Mouse (Mus musculus): Measurements from ENCODE around the gene Vmn2r83. TPM values are rescaled to one million over a fixed set of nuclear protein-coding genes. Genes with fewer than 3 reads are reported as not detected.
"Not testable (repeated sequence)": the region's sequence is repeated elsewhere in the genome, so short reads cannot be mapped to it uniquely, and the experiment has no call there.

Gene Vmn2r83
- not detected for total RNA-seq (2021)
- long read RNA-seq, experiment 1, result 0 reads
- long read RNA-seq, experiment 2, result 0 reads

DNA sequence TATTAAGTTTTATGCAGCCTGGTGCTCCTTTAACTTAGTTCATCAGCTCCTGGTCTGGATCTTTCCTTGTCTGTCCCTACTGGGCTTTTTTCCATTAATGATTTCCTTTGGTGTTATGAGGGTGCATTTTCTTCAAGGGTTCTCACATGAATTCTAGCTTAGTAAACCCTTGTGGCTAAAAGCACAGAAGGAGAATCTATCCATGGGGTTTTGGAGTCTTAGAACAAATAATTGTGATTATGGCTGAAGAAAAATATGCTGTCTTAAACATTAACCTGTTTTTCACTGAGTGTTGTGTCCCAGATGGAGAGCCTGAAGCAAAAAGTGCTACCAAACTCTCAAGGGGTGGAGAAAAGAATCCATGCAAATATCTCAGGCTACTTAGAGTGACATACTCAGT lies at the start of gene Vmn2r83:
Gene Vmn2r83, plus strand, starts transcription at position 301 of the 400 bp plus-strand sequence.
- DNase-seq (ENCODE audit: extremely low spot score in 1 of 2, low spot score in 2 of 2), result no peak
- TF ChIP-seq CTCF (IDR thresholded peaks at IDR 0.05), result no peak
- Histone ChIP-seq H3K27ac (no peak within 1 kb of the TSS), H3K4me3 (no peak within 1 kb of the TSS)
- intact Hi-C loops (cut with DNase I), result no loop called here

DNA sequence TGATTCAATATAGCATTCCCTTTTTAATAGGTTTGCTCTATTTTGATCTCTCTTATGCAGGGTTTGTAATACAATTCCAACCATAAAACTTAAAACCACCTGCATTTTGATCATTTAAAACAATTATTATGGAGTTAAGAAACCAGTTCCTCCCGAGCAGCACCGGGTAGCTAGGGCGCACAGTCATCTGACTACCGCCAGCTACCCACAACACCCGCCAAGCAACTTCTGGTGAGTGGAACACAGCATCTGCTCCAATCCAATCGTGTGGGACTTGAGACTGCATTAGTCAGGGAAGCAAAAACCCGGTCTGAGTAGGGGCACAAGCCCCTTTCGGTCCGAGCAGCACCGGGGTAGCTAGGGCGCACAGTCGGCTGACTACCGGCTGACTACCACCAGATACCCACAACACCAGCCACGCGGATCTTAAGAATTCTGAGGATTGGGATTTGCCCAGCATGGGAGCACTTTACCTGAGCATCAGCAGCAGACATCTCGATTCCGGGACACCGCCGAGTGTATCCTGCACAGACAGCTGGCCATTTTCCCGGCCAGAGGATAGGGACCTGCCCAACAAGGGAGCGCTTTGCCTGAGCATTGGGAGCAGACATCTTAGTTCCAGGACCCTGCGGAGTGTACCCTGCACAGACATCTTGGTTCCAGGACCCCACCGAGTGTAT lies 33.2 kb upstream of the Vmn2r83 start:
- DNase-seq (ENCODE audit: extremely low spot score in 1 of 2, low spot score in 2 of 2); H3K27ac ChIP-seq; H3K4me3 ChIP-seq; intact Hi-C loops (cut with DNase I): not testable (repeated sequence)

DNA sequence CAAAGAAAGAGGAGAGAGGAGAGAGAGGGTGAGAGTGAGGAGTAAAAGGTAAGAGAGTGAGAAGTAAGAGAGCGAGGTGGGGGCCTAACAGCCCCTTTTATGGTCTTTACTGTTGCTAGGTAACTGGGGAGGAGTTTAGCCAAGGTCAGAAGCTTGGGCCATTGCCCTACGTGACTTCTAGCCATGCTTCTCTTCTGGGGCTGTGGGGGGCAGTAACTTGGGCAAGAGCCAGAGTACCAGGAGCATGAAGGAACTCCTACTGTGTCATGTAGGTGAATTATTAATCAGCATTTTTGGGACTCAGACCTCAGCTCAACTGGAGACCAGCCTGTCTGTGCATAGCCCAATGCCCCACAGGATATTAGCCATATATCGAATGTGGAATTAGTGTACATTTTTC lies 27.4 kb downstream of the Vmn2r83 start:
- H3K27ac ChIP-seq, result no peak overlapping the region
- no peak for DNase-seq (ENCODE audit: extremely low spot score in 1 of 2, low spot score in 2 of 2)
- intact Hi-C loops (cut with DNase I), result no loop called here
- TF ChIP-seq CTCF (IDR thresholded peaks at IDR 0.05), result no peak
- H3K4me3 ChIP-seq, result no peak overlapping the region

DNA sequence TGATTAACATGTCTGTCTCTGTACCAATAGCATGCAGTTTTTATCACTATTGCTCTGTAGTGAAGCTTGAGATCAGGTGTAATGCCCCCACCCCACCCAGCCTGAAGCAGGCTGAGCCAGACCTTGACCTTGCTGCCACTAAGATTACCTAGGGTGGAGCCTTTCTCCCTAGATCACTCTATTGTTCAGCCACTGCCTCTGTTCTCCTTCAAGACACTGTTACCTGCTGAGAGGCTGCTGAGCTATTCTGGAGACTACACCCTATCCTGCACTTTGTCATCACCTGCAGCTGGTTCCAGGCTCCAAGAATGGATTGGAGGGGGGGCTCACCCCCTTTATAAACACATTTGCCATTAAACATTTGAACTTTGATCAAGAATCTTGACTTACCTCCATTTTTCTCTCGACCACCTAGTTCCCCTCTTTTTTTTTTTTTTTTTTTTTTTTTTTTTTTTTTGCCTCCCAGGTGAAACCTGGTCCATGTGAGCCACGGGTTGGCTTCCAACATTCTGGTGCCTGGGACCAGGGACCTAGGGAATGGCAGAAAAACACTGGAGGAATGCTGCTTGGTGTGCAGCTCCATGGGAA lies 28.3 kb downstream of the Vmn2r83 start:
- no peak for TF ChIP-seq CTCF (IDR thresholded peaks at IDR 0.05)
- Histone ChIP-seq H3K4me3 (no peak overlapping the region), H3K27ac (no peak overlapping the region)
- no peak for DNase-seq (ENCODE audit: extremely low spot score in 1 of 2, low spot score in 2 of 2)
- intact Hi-C loops (cut with DNase I), result no loop called here

DNA sequence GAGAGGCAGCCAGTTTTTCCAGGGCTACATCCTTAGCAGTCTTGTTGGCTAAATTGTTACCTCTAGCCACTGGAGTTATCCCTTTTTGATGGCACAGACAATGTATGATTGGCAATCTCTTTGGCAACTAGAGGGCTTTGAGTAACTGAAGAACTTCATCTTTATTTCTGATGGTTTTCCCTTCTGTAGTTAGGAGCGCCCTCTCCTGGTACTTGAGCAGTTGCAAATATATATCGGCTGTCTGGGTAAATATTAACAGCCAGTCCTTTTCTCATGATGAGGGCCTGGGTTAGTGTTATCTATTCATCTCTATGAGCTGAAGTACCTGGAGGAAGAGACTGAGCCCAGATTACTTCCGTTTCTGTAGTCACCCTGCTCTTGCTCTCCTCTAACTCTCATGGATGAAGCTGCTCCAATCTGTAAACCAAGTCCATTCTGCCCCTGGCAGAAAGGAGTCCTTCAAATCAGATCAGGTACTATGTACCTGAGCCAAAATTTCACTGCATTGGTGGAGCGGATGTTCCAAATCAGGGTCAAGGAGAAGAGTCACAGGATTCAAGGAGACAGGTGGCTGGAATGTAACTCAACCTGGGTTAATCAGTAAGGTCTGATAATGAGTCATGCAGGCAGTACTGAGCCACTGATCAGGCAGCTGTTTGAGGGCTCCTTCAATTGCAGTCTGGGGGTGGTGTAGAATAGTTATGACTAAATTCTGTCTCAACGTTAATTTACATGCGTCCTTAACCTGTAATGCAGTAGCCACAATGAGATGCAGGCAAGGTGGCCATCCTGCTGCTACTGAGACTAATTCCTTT lies 34.5 kb downstream of the Vmn2r83 start:
- no peak for DNase-seq (ENCODE audit: extremely low spot score in 1 of 2, low spot score in 2 of 2)
- Histone ChIP-seq H3K27ac (no peak overlapping the region), H3K4me3 (no peak overlapping the region)
- peak; percentile 48 for TF ChIP-seq CTCF (IDR thresholded peaks at IDR 0.05)
- intact Hi-C loops (cut with DNase I), result no loop called here

DNA sequence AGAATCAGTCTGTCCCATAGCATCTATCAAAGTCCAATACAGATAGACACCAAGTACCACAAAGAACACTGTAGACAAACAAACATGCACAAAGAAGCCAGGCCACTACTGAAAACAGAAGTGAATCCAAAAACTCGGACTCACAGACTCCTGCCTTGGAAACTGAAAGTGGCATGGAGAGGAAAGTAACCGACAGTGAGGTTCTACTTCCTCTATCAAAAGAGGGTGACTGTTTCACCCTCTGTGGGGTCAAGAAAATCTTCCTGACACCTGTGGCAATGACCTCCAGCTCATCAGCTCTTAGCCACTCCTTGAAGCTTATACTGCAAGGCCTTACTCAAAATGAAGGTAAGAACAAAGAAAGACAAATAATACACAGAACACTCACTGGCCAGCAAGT lies 38.2 kb downstream of the Vmn2r83 start:
- intact Hi-C loops (cut with DNase I), result no loop called here
- H3K4me3 ChIP-seq, result no peak overlapping the region
- no peak for TF ChIP-seq CTCF (IDR thresholded peaks at IDR 0.05)
- no peak for DNase-seq (ENCODE audit: extremely low spot score in 1 of 2, low spot score in 2 of 2)
- no peak overlapping the region for H3K27ac ChIP-seq

DNA sequence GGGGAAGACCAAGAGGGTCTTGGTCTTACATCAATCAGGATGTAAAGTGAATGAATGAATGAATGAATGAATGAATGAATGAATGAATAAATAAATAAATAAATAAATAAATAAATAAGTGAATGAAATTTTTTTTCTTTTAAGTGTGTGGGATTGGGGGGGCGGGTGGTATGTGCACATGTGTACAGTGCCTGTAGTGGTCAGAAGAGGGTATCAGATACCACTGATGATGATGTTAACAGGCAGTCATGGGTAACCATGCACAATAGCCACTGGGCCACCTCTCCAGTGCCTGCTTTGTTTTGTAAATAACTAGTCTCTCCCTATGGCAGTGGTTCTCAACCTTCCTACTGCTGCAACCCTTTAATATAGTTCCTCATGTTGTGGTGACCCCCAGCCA lies 55.9 kb downstream of the Vmn2r83 start:
- Histone ChIP-seq H3K4me3 (no peak overlapping the region), H3K27ac (no peak overlapping the region)
- no peak for DNase-seq (ENCODE audit: extremely low spot score in 1 of 2, low spot score in 2 of 2)
- intact Hi-C loops (cut with DNase I), result no loop called here
- TF ChIP-seq CTCF (IDR thresholded peaks at IDR 0.05), result no peak

DNA sequence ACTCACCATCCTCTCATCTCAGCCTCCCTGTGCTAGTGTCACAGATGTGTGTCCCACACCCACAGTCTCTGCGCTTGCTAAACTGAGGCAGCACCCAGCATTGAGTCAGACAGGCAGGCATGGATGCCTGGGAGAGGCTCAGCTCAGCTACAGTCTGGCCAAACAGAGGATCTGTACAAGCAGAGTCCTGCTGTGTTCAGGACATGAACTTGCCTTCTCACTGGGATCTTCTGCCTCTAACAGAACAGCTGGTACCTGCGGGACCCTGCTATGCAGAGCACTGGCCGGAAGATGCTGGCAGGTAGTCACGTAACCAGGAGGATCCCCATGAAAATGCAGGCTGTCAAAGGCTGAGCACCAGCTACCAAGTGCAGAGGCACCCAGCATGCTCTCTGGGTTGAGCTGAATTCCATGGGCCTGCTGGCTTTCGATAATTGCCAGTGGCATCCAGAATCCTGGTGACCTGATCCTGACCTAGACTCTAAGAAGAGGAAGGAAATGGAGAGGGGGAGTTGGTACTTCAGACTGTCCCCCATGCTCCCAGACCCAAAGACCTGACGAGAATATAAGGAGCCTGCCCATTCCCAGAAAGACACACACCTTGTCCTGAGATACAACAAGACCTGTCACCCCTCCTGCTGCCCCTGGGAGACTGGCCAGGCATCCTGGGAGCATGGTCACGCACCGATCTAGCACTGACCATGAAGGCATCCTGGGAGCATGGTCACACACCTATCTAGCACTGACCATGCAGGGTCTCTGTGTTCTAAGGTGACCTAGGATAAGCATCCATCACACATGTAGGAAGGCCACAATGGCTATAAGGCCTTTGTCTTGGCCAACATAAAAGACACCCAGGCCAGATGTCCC lies 57.2 kb downstream of the Vmn2r83 start:
- no peak for DNase-seq (ENCODE audit: extremely low spot score in 1 of 2, low spot score in 2 of 2)
- TF ChIP-seq CTCF (IDR thresholded peaks at IDR 0.05), result no peak
- intact Hi-C loops (cut with DNase I), result no loop called here

DNA sequence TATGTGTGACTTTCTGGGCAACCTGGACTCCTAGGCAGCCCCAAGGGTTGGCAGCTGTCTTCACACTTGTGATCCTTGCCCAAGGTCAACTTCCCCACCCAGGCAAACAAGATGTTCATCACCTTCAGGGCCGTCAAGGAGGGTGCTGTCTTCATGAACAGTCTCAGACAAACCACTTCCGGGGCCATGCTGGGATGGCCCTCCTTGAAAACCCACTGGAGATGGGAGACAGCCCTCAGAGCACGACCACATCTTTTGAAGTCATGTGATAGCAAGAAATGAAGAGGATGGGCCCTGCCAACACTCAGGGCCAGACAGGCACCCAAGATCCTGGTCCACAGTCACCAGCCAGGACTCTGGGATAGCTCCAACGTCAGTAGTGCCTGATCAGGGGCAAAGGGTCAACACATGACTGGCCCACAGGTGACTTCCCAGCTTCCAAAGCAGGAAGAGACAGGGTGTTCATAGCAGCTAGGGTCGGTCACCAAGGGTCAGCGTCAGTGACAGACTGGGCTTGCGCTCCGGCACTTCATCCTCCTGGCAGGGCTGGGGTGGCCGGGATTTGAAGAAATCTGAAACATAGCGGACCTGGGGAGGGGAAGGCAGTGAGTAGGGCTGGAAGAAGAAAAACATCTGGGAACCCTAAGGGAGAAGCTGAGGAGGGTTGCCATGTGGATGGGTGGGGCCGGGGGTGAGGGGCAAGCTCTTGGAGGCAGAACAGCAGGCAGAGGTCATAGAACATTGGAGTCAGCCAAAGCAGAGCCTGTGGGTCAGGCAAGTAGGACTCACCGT lies 58.3 kb downstream of the Vmn2r83 start:
- no peak for DNase-seq (ENCODE audit: extremely low spot score in 1 of 2, low spot score in 2 of 2)
- Histone ChIP-seq H3K27ac (no peak overlapping the region), H3K4me3 (no peak overlapping the region)
- intact Hi-C loops (cut with DNase I), result no loop called here
- no peak for TF ChIP-seq CTCF (IDR thresholded peaks at IDR 0.05)

More for the DNA sequence above, 57.2 kb downstream of the Vmn2r83 start:
- H3K4me3 ChIP-seq, result no peak overlapping the region
- no peak overlapping the region for H3K27ac ChIP-seq

DNA sequence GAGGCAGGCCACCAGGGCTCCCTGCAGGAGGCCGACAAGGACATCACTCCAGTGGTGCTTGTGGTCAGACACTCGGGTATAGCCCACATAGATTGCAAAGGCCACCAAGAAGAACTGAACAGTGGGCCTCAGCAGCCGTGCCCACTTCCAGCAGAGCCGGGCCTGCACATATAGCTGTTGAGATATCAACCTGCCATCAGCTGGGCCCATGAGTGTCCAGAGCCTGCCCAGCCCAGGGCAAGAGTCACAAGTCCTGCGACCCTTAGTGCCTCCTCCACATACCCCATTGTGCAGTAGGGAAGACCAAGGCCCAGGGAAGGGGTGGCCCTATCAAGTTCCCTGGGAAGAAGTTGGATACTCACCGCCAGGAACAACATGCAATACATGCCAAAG lies 58.9 kb downstream of the Vmn2r83 start:
- H3K27ac ChIP-seq, result no peak overlapping the region
- H3K4me3 ChIP-seq, result no peak overlapping the region
- no peak for DNase-seq (ENCODE audit: extremely low spot score in 1 of 2, low spot score in 2 of 2)
- TF ChIP-seq CTCF (IDR thresholded peaks at IDR 0.05), result no peak
- intact Hi-C loops (cut with DNase I), result no loop called here

DNA sequence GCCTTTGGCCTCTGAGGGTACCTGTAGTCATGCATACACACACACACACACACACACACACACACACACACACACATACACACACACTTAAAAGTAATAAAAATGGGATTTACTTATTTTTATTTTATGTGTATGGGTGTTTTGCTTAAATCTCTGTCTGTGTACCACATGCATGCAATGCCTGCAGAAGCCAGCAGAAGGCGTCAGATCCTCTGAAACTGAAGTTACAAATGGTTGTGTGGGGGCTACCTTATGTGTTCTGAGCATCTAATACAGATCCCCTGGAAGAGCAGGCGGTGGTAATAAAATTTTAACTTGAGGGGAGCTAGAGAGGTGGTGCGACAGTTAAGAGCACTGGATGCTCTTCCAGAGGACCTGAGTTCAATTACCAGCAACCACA lies 59.5 kb downstream of the Vmn2r83 start:
- no peak overlapping the region for H3K27ac ChIP-seq
- H3K4me3 ChIP-seq, result no peak overlapping the region
- DNase-seq (ENCODE audit: extremely low spot score in 1 of 2, low spot score in 2 of 2), result no peak
- intact Hi-C loops (cut with DNase I), result no loop called here
- TF ChIP-seq CTCF (IDR thresholded peaks at IDR 0.05), result no peak
